Mouse (Mus musculus) mesoderm, embryonic 11.5 days (tissue): ENCODE data around the gene Abtb1.

Experiments used
- DNase-seq: peaks from one replicate; pipeline ENCODE4 v3.0.0-alpha.2; 2012; ENCODE audit warnings: low read depth, low spot score

Gene Abtb1

GRCm38 (mm10) chr6:88841781-88842689 is at the start of gene Abtb1:
Abtb1 (minus strand) TSS chr6:88841984.
- DNase-seq = peak; percentile 99

DNA sequence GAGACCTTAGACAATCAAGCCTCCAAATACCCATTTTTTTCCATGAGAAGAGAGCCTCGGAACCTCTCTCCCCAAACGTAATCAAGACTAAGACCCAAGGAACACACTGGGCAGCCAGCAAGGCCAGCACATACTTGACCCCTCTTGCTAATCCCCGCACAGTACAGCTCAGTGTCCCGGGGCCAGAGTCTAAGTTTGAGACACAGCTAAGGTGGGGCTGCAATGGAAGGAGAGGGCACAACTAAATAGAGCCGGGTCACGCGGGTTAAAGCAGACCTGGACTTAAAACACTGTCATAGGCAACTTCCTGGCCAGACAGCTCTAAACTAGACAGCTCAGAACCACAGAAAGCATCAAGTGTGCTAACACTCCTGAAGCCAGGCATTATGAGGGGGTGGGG is 49.0 kb upstream of the Abtb1 start:
- no peak for DNase-seq

- DNase-seq = no peak
Observed at GRCm38 (mm10) chr6:88889410-88890042, 47.7 kb upstream of the Abtb1 start.

GRCm38 (mm10) chr6:88886417-88886967 is 44.7 kb upstream of the Abtb1 start:
- DNase-seq = no peak

- no peak for DNase-seq
Observed at GRCm38 (mm10) chr6:88885644-88886416, 44.0 kb upstream of the Abtb1 start.

GRCm38 (mm10) chr6:88884690-88885089 is 42.9 kb upstream of the Abtb1 start:
- DNase-seq = no peak

DNA sequence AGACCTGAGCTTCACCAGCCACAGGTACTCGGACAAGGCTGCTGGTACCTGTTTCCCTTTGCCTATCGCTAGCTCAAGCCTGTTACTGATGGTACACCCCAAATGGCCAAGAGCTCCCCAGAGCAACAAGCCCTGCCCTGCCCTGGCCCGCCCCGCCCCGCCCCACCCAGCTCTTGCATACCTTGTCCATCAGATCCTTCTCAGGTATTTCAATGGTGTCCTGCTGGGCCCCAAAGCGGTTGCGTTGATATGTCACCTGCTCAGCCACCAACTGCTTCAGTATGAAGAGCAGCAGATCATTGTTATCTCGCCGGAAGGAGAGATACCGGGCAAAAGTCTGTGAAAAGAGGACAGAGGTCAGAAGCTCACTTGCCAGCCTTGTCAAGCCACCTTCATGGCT is 42.4 kb upstream of the Abtb1 start:
- no peak for DNase-seq

GRCm38 (mm10) chr6:88881334-88881733 is 39.5 kb upstream of the Abtb1 start:
- DNase-seq = no peak

DNA sequence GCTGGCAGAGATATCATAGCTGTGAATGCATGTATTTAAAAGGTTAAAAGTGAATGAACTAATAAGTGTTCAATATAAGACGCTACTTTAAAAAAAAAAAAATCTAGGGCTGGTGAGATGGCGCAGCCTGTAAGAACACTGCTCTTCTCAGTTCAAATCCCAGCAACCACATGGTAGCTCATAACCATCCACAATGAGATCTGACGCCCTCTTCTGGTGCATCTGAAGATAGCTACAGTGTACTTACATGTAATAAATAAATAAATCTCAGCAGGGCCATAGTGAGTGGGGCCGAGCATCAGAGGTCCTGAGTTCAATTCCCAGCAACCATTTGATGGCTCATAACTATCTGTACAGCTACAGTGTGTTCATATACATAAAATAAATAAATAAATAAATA is 37.7 kb upstream of the Abtb1 start:
- DNase-seq = no peak

DNA sequence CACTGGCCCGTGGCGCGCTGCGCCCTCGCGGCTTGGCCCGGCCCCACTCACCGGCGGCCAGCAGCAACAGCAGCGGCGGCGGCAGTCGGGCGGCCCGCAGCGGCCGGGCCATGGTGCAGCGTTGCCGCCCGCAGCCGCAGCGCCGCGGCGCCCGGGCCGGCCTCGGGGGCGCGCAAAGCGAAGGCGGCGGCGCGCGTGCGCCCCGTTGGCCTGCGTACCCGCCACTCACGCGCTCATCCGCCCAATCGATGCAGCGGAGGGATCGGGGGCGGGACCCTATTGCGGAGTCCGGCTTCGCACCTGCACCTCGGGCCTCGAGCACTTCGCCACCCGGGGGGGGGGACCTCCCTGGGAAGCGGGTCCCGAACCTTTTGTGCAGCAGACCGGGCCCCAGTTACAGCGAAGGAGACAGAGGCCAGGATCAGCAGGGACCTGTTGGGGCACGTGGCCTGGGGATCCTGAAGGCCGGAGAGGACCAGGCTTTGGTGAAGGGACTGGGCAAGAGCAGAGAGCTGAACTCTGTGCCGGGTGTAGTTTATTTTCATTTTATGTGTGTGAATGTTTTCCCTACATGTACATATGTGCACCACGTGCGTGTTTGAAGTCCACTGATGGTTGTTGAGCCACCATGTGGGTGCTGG is 33.2 kb upstream of the Abtb1 start, which contains the start of gene Podxl2:
Gene Podxl2 (minus strand): TSS at position 177 of the 641 bp plus-strand sequence.
- DNase-seq = peak; percentile 86

DNA sequence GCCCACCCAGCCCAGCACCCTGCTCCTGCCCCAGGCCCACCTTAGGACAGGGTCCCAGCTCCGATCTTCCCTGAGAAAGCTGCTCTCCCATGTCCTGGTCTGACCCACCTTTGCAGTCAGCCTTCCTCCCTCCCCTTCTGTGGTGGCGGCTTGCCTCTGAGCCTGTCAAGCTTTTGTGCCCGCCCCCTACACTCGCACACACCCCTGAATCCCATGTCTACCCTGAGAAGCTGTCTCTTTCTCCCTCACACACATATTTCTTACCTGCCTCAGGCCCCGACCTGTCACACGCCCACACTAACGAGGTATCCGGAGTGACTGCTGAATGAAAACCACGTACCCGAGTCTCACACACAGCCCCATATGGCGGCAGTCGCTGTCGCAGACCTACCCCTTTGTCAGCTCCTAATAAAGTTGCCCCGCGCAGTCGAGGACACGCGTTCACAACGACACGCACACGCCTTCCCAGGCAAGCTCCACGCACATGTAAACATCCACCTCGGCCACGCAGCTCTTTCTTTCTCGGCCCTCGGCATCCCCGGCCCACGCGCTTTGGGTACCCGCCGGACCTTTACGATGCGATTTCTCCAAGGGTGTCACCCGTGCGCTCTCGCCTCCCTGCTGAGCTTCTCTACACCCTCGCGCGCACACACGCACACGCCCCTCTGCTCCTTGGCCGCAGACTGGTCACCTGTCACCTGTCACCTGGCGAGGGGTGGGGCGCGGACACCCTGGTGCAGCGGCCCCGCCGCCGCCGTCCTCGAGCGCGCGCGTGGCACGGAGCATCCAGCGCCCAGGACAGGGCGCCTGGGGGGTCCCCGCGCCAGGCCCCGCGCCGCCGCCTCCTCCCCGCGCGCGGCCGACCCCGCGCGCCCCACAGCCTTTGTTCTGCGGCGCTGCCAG is 32.4 kb upstream of the Abtb1 start:
- DNase-seq = no peak

- no peak for DNase-seq
Observed at GRCm38 (mm10) chr6:88872811-88873210, 31.0 kb upstream of the Abtb1 start.

DNA sequence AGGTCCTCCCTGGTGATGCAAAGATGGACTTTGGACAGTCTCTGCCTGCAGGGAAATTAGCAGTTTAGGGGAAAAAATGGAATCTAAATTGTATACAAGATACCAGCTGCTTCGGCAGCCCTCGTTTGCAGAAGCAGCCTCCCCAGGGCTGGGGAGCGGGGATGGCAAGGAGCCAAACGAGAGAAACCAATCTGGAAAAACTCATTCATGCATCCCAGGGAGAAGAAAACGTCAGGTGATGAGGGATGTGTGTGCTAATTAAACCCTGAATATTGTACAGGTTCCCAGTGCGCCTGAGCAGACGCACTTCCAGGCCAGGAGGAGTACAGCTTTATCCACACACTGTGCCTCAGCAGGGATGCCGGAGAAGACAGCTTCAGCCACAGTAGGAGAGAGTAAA is 29.8 kb upstream of the Abtb1 start:
- no peak for DNase-seq

DNA sequence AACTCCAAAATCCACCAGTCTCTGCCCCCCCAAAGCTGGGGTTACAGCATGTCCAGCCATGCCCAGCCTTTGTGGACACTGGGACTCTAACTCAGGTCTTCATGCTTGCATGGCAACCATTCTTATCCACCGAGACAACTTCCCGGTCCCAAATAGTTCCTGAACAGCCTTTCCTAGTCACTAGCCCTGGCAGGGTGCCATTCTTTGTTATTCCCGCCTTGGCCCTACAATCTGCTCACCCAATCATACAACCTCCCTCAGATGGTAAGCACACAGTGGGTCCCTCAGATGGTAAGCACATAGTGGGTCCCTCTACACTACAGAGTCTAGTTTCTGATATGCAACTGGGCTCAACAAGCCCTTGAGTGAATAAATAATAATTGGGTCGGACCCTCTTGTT is 28.8 kb upstream of the Abtb1 start:
- no peak for DNase-seq

- DNase-seq = no peak
Observed at GRCm38 (mm10) chr6:88869459-88869858, 27.7 kb upstream of the Abtb1 start.

DNA sequence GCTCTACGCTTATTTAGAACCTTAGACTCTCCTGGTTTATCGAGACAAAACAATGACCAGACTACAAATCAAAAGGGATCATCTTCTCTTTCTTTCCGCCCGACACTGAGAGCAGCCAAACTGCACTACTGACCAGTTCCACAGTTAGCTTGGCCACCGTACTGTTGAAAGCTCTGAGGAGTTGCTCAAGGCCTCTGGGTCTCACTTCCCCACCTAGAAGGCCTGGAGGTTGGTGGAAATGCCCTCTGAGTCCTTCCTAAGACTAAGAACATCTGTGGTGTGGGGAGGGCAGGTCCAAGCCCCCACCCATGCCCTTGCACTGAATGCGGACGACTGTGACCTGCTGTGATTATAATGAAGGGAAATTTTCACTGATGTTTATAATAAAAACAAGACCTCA is 23.9 kb upstream of the Abtb1 start:
- DNase-seq = no peak

- DNase-seq = peak; percentile 63
Observed at GRCm38 (mm10) chr6:88860914-88861313, 19.1 kb upstream of the Abtb1 start.

DNA sequence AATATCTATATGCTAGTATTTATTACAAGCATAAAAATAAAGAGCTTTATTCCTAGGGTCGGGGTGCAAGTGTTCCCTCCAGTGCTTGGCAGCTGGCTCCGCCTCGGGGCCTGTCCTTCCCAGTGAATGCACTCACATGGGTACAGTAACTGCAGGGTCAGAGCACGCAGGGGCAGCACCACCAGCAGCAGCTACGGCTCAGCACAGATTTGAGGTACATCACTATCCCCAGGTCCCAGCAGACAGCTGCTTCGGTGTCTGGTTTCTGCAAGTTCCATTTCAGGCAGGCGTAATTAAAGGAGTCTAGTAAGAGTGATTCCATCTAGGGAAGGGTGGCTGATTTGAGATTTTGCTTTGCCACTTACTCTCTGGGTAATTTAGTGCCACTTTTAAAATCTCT is 16.6 kb upstream of the Abtb1 start:
- DNase-seq = no peak

DNA sequence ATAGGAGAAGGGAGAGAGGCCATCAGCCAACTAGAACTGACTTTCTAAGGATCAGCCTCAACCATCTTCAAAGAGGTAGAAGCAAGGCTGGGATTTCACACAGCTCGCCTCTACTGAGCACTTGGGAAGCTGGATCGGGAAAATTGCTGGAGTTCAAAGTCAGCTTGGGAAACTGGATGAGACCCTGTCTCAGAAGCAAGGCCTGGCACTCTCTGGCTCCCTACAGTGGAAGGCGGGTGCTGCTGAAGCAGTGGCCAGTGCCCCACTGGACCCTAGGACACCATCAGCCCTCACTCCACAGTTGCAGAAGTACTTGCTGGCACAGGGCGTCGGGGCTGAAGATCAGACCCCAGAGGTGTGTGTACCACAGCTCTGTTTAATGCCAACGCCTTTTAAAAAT is 16.0 kb upstream of the Abtb1 start:
- DNase-seq = no peak

GRCm38 (mm10) chr6:88857249-88857648 is 15.5 kb upstream of the Abtb1 start:
- no peak for DNase-seq
